Mouse (Mus musculus) mature B cell (primary cell): ENCODE results near the gene Gm47289.

Experiments used
- in situ Hi-C: fragments of 300-500 bp; cut with MboI; formaldehyde crosslinking; loops from 2 replicates; pipeline ENCODE4 v1.14.3; 2019

Gm47289 gene

GRCm38 (mm10) chr9:119158861-119159260 lies at the start of gene Gm47289:
TSS of gene Gm47289 (plus strand) at chr9:119159161.
- in situ Hi-C loops, result no loop called here

DNA sequence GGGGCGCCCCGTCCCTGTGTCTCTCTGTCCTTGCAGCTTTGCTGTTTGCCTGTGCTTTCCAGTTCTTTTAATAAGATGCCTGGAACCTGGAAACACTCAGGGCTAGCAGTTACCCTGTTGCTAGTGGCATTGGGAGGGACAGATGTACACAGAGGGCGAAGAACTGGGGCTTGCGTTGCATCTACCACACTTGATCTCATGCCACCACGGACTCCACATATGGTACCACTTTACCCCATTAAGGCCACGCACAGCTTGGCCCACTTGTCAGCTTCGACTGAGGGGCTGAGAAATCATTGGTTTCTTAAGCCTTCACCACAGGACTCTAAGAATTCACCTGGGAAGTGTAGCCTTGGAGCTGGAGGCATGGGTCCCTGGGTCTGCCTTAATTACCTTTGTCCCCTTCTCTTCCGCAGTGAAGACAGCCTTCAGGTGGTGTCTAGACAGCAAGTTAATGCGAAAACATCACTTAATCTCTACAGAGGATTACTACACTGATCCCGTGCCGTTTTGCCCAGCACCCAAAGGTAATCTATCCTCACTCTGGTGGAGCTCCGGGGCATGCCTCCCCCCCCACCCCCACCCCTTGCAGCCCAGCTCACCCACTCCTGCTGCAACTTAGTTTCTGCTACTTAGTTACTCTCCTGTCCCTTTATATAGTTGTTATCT lies 49.1 kb upstream of the Gm47289 start:
- in situ Hi-C loops, result no loop called here

- in situ Hi-C loops, result no loop called here
Measured at GRCm38 (mm10) chr9:119110640-119111039, 48.3 kb upstream of the Gm47289 start.

DNA sequence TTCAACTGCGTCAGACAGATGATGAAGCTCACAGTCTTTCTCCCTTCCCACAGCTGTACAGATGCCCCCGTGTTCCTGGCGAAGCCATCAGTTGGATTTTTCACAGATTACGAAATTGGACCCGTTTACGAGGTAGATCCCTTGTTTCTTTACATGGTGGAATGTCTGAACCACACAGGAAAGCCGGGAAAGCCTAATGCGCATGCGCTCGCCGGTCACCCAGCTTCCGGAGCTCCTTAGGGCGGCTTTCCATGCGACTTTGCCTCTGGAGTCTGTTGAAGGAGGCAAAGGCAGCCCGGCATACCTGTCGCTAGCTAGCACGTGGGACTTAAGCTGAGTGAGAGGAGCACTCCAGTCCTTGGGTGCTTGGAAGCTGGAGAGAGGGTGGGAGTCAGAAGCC lies 44.0 kb upstream of the Gm47289 start:
- in situ Hi-C loops, result no loop called here

DNA sequence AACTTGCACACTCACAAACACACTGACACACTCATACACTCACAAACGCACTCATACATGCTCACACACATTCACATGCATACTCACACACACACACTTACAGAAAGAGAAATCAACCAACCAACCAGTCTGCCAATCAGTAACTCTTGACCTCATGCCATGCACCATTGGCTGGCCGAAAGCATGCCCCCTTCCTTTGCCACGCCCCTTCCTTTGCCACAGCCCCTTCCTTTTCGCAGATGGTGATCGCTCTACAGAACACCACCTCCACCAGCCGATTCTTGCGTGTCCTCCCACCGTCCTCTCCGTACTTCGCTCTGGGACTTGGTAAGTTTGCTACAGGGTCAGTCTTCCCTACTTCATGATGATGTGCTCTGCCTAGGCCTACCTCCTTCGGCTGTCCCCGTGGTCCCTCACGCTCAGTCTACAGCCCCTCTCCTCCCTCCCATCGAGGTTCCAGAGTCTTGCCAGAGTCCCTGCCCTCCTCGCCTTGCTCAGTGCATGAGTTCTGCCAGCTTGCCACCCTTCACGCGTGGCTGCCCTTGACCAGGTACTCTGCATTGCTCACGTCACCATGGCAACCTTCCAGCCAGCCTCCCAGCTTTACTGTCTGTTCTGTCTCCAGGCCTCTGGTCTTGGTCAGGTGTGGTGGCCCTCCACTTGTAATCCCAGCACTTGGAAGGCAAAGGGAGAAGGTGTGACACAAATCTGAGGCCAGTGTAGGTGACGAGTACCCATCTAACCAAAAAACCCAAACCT lies 39.4 kb upstream of the Gm47289 start:
- in situ Hi-C loops, result no loop called here

- in situ Hi-C loops, result no loop called here
Measured at GRCm38 (mm10) chr9:119120168-119120560, 38.8 kb upstream of the Gm47289 start.

GRCm38 (mm10) chr9:119122596-119123369 lies 36.2 kb upstream of the Gm47289 start:
- in situ Hi-C loops, result no loop called here

GRCm38 (mm10) chr9:119128436-119129181 lies 30.4 kb upstream of the Gm47289 start:
- in situ Hi-C loops, result no loop called here

GRCm38 (mm10) chr9:119130692-119131091 lies 28.3 kb upstream of the Gm47289 start:
- in situ Hi-C loops, result no loop called here

- in situ Hi-C loops, result no loop called here
Measured at GRCm38 (mm10) chr9:119138836-119139235, 20.1 kb upstream of the Gm47289 start.

DNA sequence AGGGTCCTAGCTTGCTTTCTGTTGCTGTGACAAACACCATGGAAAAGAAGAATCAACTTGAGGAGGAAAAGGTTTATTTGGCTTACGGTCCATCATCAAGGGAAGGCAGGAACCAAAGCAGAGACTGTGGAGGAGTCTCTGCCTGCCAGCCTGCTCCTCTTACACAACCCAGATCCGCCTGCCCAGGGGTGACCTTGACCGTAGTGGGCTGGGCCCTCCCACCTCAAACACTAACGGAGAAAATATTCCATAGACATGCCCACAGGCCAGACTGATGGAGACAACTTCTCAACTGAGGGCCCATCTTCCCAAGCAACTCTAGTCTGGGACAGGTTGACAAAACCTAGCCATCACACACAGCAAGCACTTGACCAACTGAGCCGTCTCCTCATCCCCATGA lies 16.9 kb upstream of the Gm47289 start:
- in situ Hi-C loops, result no loop called here

- in situ Hi-C loops, result no loop called here
Measured at GRCm38 (mm10) chr9:119143372-119143771, 15.6 kb upstream of the Gm47289 start.

DNA sequence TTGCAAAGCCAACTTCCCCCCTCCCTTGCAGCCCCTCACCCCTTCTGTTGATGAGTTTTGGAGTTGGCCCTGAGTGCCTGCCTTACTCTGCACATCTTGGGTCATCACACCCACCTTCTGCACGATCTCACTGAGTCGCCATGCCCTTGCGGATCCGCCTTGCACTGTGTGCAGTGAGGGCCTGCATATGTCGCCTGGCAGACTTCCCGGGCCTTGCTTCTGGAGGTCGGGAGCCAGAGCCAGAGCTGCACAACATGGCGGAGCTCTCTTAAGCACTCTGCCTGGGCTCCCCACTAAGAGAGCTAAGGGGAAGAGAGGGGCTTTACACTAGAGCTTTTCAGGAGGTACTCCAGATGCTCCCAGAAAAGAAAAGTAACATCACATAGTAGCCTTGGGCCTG lies 14.3 kb upstream of the Gm47289 start:
- in situ Hi-C loops, result no loop called here

DNA sequence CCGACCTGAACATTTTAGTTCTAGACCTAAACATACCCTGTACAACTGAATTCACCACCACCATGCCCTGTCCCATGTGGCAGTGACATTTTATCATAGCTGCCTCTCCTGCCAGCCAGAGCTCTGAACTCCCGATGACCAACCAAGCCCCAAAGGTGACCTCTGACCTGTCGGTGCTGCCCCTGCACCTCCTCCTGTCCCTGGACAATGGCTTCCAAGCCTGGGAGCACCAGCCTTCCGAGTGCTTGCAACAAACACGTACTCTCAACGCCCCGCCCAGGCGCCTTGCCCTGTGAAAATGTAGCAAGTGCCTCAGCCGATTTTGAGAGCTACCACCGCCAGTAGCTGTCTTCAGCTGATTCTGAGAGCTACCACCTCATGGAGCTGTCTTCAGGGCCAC lies 13.8 kb upstream of the Gm47289 start:
- in situ Hi-C loops, result no loop called here

DNA sequence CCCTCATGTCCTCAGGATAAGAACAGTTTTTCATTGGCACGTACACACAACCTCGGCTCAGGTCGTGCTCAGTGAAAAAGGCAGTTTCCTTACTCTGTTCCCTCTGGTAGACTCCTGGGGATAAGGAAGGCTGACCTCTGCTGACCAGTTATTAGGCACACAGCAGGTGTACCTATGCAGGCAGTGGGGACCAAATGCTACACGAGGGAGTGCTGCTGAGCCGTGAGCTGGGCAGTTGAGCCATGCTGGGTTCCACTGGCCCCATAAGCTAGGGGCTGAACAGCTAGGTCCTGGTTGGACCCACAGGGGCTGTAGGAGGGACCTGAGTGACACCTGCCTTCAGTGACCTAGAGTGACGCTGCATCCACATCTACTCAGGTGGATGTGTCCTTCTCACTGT lies 13.3 kb upstream of the Gm47289 start:
- in situ Hi-C loops, result no loop called here

- in situ Hi-C loops, result no loop called here
Measured at GRCm38 (mm10) chr9:119146098-119146770, 12.7 kb upstream of the Gm47289 start.

- in situ Hi-C loops, result no loop called here
Measured at GRCm38 (mm10) chr9:119149601-119150000, 9.4 kb upstream of the Gm47289 start.

GRCm38 (mm10) chr9:119151751-119152150 lies 7.2 kb upstream of the Gm47289 start:
- in situ Hi-C loops, result no loop called here

DNA sequence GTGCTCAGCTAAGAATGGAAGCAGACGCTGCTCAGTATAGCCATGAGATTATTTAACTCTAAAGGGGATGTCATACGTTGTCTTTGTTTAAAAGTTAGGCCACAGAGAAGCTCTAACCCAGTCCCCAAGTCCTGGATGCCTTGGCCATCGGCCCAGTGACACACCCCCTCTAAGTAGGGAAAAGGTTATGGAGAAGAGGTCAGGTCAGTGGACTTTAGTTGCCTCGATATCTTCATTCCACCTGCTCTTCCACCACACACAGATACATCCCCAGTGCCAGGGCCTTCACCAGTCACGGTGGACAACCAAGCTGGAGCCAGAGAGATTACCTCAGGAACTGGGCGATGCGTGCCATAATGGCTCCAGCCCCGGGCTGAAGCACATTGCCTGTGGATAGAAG lies 3.5 kb upstream of the Gm47289 start:
- in situ Hi-C loops, result no loop called here

DNA sequence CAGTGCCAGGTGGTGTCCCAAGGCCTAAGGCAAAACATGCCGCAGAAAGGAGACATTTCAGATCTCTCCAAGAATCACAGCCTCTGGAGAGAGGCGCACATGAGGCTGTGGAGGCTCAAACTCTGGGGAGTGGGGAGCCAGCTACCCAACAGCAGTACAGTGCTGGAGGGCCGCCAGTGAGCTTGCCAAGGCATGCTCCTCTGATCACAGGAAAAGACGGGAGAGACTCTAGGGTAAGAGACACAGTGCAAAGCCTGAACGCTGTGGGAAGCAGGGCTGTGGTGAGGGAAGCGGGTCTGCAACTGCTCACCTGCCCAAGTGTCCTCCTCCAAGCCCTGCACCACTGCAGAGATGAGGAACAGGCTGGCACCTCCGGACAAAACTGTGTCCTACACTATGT lies 3.1 kb upstream of the Gm47289 start:
- in situ Hi-C loops, result no loop called here
